Mouse (Mus musculus) naive thymus-derived CD4-positive, alpha-beta T cell, adult 2 months (primary cell): ENCODE results near the gene Myocos.
"Not testable (repeated sequence)": the region's sequence is repeated elsewhere in the genome, so short reads cannot be mapped to it uniquely, and the experiment has no call there.

Source experiments
- DNase-seq: peaks from one replicate; pipeline ENCODE4 v3.0.0-alpha.2; 2011; ENCODE audit warnings: low read depth

The Myocos gene

DNA sequence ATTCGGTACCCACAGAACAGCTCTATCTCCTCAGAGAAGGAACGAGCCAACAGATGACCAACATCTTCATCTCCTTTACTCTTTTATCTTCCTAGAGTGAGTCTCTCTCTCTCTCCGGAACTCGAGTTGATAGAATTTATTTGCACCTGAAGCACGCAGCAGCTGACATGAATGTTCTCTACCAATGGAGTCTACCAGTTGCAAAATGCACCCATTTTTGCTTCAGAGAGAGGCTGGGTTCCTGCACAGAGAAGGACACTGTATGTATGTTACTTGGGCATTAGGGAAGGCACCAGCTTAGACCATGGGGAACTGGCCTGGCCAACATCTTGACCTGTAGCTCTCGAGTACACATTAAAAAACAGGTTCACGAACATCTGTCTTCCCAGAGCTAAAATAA lies at the start of gene Myocos:
Myocos (minus strand) TSS at position 101 of the 400 bp plus-strand sequence.
- DNase-seq: no peak

DNA sequence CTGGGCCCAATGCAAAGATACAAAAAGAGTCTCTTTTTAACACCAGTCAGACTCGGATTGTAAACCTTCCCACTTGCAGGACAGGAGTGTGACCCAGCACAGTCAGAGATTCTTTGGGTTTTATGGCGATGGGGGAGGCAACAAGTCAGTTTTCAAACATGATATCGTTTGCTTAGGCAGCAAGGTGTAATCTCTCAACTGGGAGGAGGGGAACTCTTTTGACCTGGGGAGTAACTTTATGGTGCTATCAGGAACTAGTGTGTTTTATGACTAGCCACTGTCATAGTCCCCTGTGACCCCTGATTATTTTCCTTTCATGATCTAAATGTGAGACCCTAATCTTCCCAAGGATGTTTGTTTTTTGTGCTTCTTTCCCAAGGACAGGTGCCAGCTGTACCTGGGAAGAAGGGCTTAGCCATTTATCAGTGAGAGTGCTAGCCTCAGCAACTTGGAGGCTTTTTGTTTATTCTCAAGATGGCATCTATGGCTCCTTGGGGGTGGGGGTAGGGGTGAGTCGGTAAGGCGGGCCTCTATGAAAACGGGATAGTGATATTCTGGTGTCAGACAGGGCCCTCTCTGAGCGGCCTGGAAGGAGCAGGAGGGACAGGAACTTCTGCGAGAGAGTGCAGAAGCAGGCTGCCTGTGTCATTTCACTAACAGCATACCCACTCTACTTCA lies 42.5 kb upstream of the Myocos start:
- no peak for DNase-seq

DNA sequence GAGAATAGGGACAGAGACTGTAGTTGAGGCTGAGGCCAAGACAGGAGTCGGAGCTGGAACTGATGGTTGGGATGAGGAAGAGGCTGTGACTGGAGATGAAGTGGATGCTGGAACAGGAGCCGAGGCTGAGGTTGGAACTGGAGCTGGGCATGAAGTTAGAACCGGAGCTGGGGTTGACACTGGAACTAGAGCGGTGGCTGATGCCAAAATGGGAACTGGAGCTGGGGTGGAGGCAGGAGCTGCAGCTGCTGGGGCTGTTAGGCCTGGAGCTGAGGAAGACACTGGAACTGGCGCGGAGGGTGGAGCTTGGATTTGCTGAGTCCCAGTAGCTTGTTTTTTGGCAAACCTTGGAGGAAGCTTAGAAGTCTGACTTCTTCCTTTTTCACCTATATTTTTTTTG lies 39.8 kb upstream of the Myocos start:
- DNase-seq: no peak

DNA sequence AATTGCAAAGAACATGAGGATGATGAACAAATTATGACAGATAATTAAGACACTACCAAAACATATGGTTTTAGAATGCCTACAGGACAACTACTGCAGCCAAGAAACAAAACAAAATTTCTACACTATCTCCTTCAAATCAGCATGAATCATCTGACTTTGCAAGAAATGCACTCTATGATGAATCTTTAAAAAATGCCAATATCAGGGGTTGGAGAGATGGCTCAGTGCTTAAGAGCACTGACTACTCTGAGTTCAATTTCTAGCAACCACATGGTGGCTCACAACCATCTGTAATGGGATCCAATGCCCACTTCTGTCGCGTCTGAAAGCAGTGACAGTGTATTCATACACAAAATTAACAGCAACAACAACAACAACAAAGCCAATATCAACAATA lies 35.7 kb upstream of the Myocos start:
- DNase-seq: no peak

DNA sequence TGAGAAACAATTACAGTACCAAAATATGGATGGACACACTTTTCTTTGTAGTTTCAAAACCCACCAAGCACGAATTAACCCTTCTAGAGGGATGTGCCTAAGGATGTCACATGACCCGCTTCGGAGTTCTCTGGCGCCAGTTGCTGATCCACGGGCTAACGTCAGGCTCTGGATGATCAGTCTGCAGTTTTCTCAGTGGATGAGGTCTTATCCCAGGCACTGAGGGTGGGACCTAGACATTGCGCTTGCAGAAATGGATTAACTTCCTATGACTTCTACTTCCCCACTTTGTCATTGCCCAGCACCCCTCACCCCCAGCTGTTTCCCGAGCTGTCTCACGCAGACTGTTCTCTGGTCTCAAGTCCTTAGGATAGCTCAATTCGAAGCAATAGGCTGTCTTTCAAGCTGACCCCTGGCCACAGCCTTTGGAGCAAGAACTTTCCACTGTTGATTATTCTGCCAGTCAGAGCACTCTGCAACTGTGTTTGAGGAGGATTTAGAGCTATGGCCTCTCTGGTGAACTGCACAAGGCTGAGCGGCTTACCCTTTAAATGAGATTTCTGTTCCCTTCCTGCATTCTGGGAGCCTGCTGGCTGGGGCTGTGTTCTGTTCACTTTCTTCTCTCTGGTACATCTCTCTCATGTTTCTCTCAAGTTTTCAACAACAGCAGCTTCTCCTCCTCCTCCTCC lies 7.6 kb upstream of the Myocos start:
- DNase-seq: peak; percentile 19

DNA sequence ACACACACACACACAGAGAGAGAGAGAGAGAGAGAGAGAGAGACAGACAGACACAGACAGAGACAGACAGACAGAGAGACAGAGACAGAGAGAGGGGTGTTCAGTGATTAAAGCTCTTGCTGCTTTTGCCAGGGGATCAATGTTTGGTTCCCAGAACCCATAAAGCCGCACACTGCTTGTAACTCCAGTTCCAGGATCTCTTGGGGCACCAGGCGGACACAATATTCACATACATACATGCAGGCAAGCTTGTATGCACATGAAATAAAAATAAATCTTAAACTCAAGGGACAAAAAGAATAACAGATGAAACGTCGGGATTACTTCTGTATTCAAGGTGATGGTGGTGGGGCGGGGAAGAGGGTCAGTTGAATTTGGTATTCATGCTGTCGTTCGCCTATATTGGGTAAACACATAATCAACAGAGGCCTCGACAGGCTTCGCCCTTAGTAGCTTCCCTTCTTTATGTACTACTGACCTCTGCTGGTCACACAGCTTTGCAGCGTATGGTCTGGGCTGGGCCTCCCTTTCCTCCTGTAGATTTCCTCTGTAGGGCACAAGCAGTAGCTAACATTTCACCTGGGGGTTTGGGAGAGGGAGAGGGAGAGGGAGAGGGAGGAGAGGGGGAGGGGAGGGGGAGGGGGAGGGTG lies 6.9 kb upstream of the Myocos start:
- peak; percentile 76 for DNase-seq

DNA sequence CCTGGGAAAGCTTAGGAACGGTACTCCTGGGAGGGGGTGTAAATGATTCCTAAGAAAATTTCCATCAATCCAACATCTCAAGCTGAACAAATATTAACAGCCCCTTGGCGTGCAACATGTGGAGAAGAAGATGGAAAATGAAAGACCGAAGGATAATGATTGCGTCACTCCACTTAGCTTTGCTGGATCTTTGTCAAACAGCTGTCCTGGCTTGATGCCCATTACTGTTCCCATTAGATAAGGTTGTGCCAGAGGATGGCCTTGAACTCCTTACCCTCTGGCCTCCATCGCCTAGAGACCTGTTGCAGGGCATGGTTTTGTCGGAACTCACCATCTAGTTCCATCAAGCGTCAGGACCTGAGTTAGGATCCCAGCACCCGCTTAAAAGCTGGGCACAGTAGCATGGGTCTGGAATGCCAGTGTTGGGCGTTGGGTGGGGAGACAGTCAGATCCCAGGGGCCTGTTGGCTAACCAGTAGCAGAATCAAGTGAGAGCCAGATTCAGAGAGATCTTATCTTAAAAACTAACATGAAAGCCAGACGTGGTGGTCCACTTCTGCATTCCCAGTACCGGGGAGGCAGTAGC lies 2.3 kb upstream of the Myocos start:
- DNase-seq: no peak

DNA sequence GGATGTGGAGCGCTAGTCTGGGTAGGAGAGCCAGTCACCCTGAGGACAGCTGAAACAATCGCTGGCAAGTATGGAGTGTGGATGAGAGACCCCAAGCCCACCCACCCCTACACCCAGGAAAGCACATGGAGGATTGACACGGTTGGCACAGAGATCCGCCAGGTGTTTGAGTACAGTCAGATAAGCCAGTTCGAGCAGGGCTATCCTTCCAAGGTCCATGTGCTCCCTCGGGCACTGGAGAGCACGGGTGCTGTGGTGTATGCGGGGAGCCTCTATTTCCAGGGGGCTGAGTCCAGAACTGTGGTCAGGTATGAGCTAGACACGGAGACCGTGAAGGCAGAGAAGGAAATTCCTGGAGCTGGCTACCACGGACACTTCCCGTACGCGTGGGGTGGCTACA lies 9.6 kb downstream of the Myocos start:
- no peak for DNase-seq

DNA sequence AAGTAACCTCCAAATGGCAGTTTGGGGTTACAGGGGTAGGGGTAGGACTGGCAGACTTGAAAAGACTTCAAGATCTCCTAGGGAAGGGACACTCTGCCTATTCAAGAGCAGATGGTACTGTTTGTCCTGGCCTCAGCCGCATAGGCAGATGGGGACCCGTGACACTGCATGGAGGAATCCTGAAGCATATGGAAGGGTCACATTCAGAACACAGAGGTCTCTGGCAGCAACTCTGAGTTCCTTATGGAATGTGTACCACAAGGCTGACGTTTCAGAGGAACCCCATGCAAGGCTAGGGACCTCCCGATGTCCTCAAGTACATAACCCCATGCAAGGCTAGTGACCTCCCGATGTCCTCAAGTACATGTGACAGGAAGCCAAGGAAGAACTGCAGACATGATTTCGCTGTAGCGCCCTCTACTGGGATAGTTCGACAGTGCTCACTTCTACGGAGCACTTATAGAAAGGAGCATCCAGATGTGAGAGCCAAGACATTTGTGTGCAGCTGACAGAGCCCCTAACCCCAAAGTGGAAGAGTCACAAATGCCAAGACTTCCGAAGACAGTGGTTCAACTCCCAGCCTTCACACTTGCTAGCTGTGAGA lies 11.8 kb downstream of the Myocos start:
- DNase-seq: no peak

DNA sequence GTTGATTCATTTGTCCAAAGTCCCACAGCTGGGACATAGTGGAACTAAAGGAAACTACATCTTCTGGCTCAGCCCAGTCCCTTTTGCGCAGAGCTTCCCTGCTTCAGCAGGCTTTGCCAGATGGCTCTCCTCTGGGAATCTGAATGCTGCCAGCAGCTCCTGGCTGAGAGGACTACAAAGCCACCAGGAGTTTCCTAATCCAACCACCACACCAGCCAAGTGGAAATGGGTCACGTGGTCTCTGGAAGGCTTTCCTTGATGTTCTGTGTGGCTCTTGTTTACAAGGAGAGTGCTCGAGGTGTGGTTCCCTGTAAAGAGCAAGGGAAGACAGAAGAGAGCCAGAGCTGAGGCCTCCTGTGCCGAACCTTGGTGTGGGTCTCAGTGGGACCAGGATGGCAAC lies 14.3 kb downstream of the Myocos start:
- no peak for DNase-seq

DNA sequence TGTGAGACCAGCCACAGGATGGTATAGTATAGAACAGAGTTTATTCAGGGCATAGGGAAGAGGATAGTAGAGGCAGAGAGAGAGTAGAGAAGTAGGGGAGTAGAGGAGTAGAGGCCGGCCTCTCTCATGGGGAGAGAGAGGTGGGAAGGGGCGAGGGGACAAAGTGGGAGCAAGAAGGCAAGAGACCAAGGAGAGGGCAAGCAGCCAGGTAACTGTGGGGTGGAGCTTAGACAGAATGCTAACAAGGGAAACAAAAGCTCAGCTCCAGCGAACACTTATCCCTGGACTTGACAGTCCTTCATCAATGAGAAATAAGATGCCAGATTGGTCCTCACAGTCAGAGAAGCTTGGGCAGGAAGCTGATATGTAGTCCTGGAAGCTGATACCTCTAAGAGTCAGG lies 15.4 kb downstream of the Myocos start:
- DNase-seq: no peak

DNA sequence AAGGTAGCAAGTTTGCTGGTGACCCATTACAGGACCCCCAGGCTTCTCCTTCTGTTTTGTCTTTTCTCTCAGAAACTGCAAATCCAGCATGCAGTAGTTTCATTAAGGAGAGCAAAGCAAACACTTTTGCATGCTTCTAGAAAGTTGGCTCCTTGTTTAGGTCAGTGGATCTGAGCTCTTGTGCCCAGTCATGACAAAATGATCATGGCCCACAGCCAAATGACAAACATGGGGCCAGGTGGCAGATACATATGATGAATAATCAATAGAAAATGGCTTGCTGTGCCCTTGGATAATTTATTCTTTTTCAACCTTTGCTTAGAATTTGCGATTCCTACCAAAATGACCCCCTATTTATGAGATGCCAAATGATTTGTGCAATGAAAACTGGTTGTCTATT lies 18.2 kb downstream of the Myocos start:
- no peak for DNase-seq

DNA sequence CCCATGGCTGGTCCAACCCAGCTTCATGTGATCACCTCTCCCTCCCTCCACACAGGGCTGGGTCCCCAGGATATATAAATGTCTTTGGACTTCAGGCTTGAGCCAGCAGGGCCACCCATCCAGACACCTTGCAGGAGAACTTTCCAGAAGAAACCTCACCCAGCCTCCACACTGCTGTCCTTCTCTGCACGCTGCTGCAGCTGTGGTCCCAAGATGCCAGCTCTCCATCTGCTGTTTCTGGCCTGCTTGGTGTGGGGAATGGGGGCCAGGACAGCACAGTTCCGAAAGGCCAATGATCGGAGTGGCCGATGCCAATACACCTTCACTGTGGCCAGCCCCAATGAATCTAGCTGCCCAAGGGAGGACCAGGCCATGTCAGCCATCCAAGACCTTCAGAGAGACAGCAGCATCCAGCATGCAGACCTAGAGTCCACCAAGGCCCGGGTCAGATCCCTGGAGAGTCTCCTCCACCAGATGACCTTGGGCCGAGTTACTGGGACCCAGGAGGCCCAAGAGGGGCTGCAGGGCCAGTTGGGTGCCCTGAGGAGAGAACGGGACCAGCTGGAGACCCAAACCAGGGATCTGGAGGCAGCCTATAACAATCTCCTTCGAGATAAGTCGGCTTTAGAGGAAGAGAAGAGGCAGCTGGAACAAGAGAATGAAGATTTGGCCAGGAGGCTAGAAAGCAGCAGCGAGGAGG lies 18.8 kb downstream of the Myocos start, which contains the start of gene Myoc:
Myoc (plus strand) TSS at position 105 of the 700 bp plus-strand sequence.
- DNase-seq: no peak

DNA sequence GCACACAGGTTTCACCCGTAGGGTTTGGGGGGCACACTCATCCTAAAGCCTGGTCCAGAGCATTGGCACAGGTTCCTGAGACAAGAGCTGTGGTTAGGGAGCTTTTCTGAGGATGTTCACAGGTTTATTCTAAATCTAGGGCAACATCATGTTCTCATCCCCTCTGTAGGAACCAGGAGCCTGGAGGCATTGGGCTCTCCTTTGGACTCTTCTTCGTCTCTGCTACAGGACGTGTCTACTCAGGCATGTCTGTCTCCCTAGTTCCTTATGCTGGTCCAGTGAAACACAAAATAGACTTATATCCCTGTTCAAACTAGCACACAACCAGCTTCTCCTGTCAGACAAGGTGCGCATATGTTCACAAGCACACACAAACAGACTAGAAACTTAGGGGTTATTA lies 19.5 kb downstream of the Myocos start:
- no peak for DNase-seq

DNA sequence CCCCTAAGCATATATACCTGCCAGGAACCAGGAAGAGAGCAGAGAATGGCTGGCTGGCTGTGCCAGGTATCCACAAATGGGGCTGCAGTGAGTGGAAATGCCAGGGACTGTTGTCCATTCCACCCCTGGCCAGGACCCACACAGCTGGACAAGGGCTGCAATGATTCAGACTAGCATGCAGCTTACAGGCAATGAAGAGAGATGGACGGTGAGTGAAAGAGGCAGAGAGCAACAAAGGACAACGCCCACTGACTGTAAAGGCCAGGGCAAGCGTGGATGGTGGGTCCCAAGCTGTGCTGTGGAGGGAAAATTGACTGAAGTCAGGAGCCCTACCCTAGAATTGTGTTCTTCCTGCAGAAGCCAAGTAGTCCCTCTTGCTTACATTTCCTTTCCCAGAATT lies 21.5 kb downstream of the Myocos start:
- DNase-seq: no peak

DNA sequence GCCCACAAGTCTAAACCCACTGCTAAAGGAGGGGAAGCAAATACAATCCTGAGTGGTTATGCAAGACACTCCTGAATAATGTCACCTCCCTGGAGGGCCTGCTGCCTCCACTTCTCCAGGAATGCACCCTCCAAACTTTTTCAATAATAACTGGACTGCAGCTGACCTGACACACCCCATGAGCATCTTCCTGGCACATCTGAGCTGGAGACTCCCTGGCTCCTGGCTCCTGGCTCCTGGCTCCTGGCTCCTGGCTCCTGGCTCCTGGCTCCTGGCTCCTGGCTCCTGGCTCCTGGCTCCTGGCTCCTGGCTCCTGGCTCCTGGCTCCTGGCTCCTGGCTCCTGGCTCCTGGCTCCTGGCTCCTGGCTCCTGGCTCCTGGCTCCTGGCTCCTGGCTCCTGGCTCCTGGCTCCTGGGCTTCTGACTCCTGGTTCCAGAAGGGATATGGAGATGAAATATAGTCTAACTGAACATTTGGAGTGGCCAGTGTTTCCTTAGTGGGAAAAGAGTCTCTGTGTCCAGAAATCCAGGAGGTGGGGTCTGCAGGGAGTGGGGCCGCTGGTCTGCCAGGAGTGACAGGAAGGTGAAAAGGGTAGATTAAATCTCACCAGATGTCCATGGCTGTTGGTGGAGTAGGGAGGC lies 22.6 kb downstream of the Myocos start:
- not testable (repeated sequence) for DNase-seq

DNA sequence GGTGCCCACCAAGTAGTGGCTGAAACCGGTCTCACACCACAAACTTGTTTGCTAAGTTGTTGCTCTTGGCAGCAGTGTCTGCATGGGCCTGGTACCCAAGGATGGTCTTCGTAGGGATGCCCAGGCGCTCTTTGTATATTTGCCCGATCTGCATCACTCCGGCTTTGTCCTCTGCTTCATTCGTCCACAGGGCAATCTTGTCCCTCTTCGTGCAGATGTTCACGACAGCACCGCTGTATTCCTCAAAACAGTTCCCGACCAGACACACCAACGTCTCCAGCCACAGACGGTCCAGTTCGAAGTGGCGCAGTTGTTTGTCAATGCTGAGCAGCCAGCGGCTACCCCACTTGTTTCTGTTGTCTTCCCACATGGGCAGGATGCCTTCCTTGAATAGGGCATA lies 29.7 kb downstream of the Myocos start:
- not testable (repeated sequence) for DNase-seq

DNA sequence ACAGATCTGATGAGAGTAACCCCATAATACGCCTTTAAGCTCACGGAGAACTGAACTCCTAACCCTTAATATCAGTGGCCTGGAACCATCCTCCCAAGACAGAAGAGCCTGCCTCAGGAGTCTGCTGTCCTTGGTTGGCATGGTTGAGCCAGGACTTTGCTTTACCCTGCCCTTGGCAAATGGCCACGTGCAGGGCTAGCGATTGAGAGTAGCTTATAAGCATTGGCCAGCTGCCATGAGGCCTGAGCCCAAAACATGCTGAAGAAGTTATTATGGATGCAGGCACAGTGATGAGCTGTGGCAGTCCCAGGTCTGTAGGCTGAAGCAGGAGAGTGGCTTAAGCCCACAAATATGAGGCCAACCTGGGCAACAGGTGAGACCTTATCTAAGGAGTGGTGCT lies 30.2 kb downstream of the Myocos start:
- DNase-seq: not testable (repeated sequence)

DNA sequence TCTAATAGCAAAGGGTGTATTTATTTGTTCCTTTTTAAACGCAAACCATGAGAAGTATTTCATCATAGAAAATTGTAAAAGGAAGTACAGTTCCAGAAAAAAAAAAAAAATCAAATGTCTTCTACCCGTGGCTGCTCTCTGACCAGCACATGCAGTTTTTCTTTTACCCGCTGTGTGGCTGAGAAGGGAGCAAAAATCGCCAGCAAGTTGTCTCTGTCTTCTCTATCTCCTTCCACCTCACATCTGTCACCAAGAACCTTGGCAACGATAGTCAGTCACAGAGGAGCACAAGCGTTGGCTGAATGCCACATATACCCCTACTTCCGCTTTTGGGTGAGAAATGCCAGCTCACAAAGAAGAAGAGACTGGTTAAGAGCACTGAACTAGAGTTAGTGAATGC lies 32.8 kb downstream of the Myocos start:
- DNase-seq: peak; percentile 55

DNA sequence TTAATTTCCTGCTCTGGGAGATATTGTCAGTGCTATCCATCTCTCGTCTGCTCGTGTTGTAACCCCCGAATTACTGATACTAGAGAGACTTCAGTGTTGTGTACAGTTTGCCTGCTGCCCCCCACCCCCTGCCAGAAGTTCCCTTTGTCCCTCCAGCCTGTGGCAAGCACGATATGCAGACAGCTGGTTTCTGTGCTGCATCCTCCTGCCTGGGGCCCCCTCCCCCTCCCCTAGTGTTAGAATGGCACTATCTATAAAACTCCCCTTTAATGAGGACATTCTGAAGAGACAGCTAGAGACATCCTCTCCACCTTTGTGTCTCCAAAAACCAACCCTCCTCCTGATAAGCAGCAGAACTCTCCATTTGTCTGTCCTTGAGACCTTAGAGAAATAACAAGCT lies 34.1 kb downstream of the Myocos start:
- no peak for DNase-seq

DNA sequence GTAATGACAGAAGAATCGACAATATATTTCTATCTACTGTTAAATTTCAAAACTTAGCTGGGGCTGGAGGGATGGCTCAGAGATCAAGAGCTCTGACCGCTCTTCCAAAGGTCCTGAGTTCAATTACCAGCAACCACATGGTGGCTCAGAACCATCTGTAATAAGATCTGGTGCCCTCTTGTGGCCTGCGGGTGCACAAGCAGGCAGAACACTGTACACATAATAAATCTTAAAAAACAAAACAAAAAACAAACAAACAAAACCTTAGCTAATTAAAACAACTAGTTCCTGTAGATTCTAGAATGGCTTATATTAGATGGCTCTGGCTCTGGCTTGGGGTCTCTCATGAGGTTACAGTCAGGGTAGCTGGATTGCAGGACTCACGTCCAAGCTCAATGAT lies 37.5 kb downstream of the Myocos start:
- DNase-seq: peak; percentile 50
